Mouse (Mus musculus) hindbrain, embryonic 11.5 days (tissue): ENCODE data around the gene Podn. TPM values are rescaled to one million over a fixed set of nuclear protein-coding genes. Genes with fewer than 3 reads are reported as not detected.

Experiments
- ATAC-seq: fragments of 200-750 bp; cut with Nextera tagmentation; 2 replicates; pipeline ENCODE4 v1.8.0; 2017; ENCODE audit warnings: mild to moderate bottlenecking, moderate TSS enrichment, moderate library complexity; ENCODE audit not compliant: low FRiP score
- DNase-seq: peaks from one replicate; pipeline ENCODE4 v3.0.0-alpha.2; 2015; ENCODE audit warnings: low spot score
- H3K27ac ChIP-seq: fragments of 300-500 bp; sonication (generic); 2 replicates; pipeline ENCODE4 v1.5.1; 2014; ENCODE audit warnings: mild to moderate bottlenecking, low read depth, low read length
- H3K27me3 ChIP-seq: fragments of 300-500 bp; sonication (generic); 2 replicates; pipeline ENCODE4 v1.6.1; 2014; ENCODE audit warnings: mild to moderate bottlenecking, low read length, moderate library complexity, mixed read lengths; ENCODE audit not compliant: control insufficient read depth, insufficient read depth
- H3K36me3 ChIP-seq: fragments of 300-500 bp; sonication (generic); 2 replicates; pipeline ENCODE4 v1.6.1; 2014; ENCODE audit warnings: mild to moderate bottlenecking, low read length, moderate library complexity, mixed read lengths; ENCODE audit not compliant: control insufficient read depth, insufficient read depth
- H3K4me1 ChIP-seq: fragments of 300-500 bp; sonication (generic); replicated peaks from 2 replicates; pipeline ENCODE4 v1.6.1; 2014; ENCODE audit warnings: low read length, mixed read lengths; ENCODE audit not compliant: control insufficient read depth, insufficient read depth
- H3K4me2 ChIP-seq: fragments of 300-500 bp; sonication (generic); replicated peaks from 2 replicates; pipeline ENCODE4 v1.6.1; 2014; ENCODE audit warnings: mild to moderate bottlenecking, low read depth, low read length
- H3K4me3 ChIP-seq: fragments of 300-500 bp; sonication (generic); 2 replicates; pipeline ENCODE4 v1.5.1; 2014; ENCODE audit warnings: low read depth, low read length
- H3K9ac ChIP-seq: fragments of 300-500 bp; sonication (generic); 2 replicates; pipeline ENCODE4 v1.6.1; 2014; ENCODE audit warnings: low read depth, low read length
- H3K9me3 ChIP-seq: fragments of 300-500 bp; sonication (generic); 2 replicates; pipeline ENCODE4 v1.6.1; 2016; ENCODE audit warnings: low read length; ENCODE audit not compliant: control insufficient read depth
- WGBS: fragments of 180-500 bp; shearing (Covaris S2); extraction: QIAGEN DNeasy Blood & Tissue Kit; methylation state at CpG from one replicate; pipeline ENCODE4 v1.1.7; 2014; 5-methylcytosine and 5-hydroxymethylcytosine counted together
- polyA plus RNA-seq: library from polyadenylated mRNA; unstranded; fragments of >200 nt; fragmentation: Nextera tagmentation; extraction: Ambion mirVana; gene quantifications from 2 replicates; pipeline ENCODE4 v1.2.1, GENCODE M21; 2014

The Podn gene
- polyA plus RNA-seq, 1 experiment from 2014 or later = 0.43 TPM

DNA sequence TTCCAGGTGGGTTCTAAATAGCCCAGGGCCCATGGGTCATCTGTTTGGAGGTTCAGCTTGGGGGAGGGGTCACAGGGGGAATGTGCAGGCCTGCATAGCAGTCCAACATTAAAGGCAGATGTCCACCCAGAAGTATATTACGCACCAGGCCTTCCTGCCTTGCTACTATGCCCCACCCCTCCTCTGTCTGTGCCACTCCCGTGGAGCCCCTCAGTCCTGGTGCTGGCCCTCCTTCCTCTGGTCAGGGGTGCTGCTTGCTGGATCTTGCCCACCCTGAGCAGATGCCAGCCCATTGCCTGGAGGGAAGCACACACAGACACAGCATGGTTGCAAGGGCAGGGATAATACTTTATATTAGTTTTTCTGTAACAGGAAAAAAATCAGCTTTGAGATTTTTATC lies 81.8 kb downstream of the Podn start:
- no peak for DNase-seq
- WGBS = 73% methylated on average over 2 of the region's 2 CpGs
- Histone ChIP-seq H3K4me1 (no peaks in the 10 kb centered on the region), H3K4me2 (no peak overlapping the region), H3K36me3 (no peaks in the 10 kb centered on the region), H3K4me3 (no peak overlapping the region), H3K9me3 (no peaks in the 10 kb centered on the region), H3K27me3 (no peaks in the 10 kb centered on the region), H3K9ac (no peak overlapping the region), H3K27ac (no peak overlapping the region)
- ATAC-seq = no peak

DNA sequence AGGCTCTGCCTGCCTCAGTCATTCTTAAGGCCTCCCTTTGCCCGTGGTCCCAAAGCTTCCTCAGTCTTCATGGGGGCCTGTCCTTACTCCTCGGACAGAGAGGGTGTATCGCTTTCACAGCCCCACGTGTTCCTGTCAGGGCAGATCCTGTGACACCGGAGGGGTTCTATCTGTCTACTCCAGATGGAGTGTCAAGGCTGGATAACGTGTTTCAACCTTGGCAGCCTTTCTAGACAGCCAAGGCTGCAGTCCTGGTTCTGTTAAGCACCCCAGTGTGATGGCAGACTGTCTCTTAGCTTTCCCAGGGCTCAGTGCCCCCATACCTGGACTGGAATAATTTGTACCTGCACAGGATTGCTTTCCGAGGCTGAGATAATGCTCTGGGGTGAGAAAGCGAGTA lies 87.7 kb downstream of the Podn start:
- no peak for DNase-seq
- H3K36me3 ChIP-seq = no peaks in the 10 kb centered on the region
- H3K4me1 ChIP-seq = no peaks in the 10 kb centered on the region
- H3K4me2 ChIP-seq = no peak overlapping the region
- H3K27me3 ChIP-seq = no peaks in the 10 kb centered on the region
- H3K9ac ChIP-seq = no peak overlapping the region
- H3K27ac ChIP-seq = no peak overlapping the region
- WGBS = 85% methylated on average over 8 of the region's 8 CpGs
- no peaks in the 10 kb centered on the region for H3K9me3 ChIP-seq
- H3K4me3 ChIP-seq = no peak overlapping the region
- no peak for ATAC-seq

DNA sequence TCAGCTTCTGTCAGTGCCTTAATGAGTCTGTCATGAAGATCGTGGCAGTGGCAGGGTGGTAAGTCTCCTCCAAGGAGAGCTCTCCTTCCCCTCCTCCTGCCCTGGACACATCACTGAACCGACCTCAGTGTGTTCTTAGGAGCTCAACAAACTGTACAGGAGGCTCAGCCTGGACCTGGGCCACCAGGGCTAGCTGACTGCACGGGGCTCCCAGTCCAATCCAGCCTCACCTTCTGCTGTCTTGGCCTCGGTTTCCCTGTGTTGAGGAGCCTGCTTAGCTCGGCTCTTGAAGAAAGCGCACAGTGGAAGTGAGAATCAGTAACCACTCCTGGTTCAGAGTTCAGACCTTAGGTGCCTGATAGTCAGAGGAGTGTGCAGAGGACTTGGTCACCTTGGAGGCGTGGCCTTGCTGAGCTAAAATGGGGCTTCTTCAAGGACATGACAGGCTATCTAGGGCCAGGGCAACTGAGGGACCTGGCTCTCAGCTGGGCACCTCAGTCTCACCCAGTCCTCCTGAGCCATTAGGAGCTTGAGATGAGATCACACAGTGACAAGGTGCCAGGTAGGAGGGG lies 88.6 kb downstream of the Podn start:
- H3K27ac ChIP-seq = no peak overlapping the region
- no peak overlapping the region for H3K4me3 ChIP-seq
- ATAC-seq (no peak), DNase-seq (no peak)
- WGBS = 84% methylated on average over 7 of the region's 7 CpGs
- H3K9ac ChIP-seq = no peak overlapping the region
- no peaks in the 10 kb centered on the region for H3K9me3 ChIP-seq
- no peak overlapping the region for H3K4me2 ChIP-seq
- H3K36me3 ChIP-seq = no peaks in the 10 kb centered on the region
- H3K4me1 ChIP-seq = no peaks in the 10 kb centered on the region
- no peaks in the 10 kb centered on the region for H3K27me3 ChIP-seq

DNA sequence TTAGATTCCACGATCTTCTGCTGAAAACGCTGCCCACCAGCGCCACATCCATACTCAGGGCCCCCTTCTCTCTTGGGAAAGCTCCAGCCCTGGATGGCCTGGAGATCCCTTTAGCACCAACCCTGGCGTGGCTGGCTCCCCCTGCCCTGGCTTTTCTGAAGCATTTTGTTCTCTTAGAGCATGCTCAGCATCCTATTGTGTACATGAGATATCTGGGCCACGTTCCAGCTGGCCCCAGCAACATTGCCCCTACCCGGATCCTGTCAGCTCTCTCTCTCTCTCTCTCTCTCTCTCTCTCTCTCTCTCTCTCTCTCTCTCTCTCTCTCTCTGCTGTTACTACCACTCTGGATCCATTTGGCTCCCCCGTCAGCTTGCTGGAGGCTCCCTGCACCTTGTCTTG lies 90.9 kb downstream of the Podn start:
- Histone ChIP-seq H3K9me3 (no peaks in the 10 kb centered on the region), H3K36me3 (no peaks in the 10 kb centered on the region), H3K4me1 (no peaks in the 10 kb centered on the region), H3K4me3 (no peak overlapping the region), H3K4me2 (no peak overlapping the region), H3K27me3 (no peaks in the 10 kb centered on the region), H3K27ac (no peak overlapping the region), H3K9ac (no peak overlapping the region)
- no peak for ATAC-seq
- DNase-seq = no peak
- WGBS = 76% methylated on average over 7 of the region's 7 CpGs

DNA sequence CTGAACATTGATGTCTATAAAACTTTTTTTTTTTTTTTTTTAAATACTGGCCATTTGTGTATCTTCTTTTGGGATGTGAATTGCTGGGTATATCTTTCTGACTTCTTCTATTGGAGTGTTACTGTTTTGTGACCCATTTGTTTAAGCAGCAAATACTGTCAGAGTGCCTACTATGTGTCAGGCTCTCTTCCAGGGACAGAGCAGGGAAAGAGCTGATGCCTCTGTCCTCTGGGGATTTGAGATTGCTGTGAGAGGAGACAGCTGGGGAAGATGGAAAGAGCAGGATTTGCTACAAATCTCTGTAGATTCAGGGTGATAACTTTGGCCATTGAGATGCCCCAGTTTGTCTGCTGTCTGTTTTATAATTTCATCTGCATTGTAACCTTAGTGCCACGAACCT lies 96.9 kb downstream of the Podn start:
- H3K27me3 ChIP-seq = no peaks in the 10 kb centered on the region
- no peaks in the 10 kb centered on the region for H3K9me3 ChIP-seq
- no peaks in the 10 kb centered on the region for H3K36me3 ChIP-seq
- WGBS = 93% methylated on average over 1 of the region's 1 CpGs
- no peak overlapping the region for H3K27ac ChIP-seq
- H3K9ac ChIP-seq = no peak overlapping the region
- DNase-seq = no peak
- no peak overlapping the region for H3K4me3 ChIP-seq
- no peaks in the 10 kb centered on the region for H3K4me1 ChIP-seq
- no peak for ATAC-seq
- no peak overlapping the region for H3K4me2 ChIP-seq

DNA sequence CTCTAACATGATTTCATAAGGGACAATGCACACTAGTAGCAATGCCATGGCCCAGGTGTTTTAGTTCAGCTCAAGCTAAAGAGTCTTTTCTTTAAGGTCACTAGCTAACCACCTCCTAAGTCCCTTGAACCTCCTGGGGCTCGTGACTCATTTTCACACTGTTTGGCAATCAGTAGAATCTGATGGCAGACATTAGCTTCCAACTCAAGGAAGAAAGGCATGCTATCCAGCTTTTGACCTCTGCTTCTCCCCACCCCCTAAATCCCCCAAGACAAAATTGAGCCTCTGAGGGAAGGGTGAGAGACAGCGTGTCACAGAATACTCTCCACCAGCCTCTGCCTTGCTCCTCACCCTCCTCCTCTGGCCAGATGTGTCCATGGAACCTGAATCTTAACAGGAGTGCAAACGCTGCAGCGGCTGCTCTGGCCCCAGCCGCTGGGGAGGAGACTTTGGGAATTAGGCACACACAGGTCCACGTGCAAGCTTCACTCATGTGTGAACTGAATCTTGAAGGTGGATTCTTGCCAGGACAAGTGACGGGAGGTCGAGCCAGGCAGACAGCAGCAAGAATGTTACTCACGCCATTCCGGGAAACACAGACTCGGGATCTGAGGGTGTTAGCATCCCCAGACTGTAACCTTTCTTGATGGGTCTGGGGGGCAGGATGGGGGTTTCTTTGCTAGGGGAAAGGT lies 97.5 kb downstream of the Podn start:
- DNase-seq (no peak), ATAC-seq (no peak)
- WGBS = 48% methylated on average over 11 of the region's 11 CpGs
- no peaks in the 10 kb centered on the region for H3K36me3 ChIP-seq
- H3K27me3 ChIP-seq = no peaks in the 10 kb centered on the region
- no peaks in the 10 kb centered on the region for H3K9me3 ChIP-seq
- H3K4me3 ChIP-seq = no peak overlapping the region
- no peak overlapping the region for H3K4me2 ChIP-seq
- H3K4me1 ChIP-seq = no peaks in the 10 kb centered on the region
- H3K27ac ChIP-seq = no peak overlapping the region
- H3K9ac ChIP-seq = no peak overlapping the region

DNA sequence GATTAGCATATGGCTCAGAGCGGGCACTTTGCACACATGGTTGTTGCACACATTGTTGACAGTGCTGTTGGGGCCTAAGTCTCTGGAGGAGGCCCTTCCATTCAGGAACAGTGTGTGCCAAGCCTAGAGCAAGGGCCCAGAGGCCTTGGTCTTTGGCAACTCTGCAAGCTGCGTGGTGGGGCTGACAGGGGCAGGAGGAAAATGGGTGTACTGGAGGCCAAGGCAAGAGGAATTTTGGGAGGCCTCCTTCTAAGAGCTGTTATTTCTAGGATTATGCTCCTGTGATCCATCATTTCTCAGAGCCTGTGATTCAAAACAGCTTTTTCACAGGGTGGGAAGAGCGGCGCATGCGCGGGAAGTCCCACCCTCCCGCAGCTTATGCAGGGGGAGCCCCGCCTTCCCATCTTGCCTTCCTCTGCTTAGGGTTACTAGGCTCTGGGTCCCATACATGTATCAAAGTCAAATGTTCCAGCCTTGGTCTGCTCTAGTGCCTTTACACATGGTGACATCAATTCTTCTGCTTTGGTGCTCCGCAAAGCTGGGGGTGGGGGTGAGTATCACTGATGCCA lies 99.7 kb downstream of the Podn start:
- Histone ChIP-seq H3K9ac (no peak overlapping the region), H3K9me3 (no peaks in the 10 kb centered on the region), H3K4me3 (no peak overlapping the region), H3K4me1 (no peaks in the 10 kb centered on the region), H3K36me3 (no peaks in the 10 kb centered on the region), H3K27ac (no peak overlapping the region), H3K4me2 (no peak overlapping the region), H3K27me3 (no peaks in the 10 kb centered on the region)
- no peak for DNase-seq
- no peak for ATAC-seq
- 88% methylated on average over 9 of the region's 9 CpGs for WGBS

DNA sequence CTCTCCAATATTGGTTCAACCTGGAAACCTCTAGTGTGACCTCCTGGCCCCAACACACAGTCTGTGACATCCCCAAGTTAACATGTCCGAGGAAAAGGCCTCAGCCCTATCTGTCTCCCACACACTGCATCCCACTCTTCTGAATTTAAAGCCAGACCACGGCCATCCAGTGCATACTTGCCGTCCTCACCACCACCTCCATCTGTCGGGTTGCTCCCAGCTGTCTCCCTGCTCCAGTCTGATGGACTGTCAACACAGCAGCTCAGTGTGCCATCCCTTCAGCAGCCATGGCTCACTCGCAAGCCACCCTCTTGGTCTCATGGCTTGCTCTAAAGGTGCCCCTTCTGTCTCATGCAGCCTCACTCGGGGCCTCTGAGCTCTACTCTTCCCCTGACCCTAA lies 100.5 kb downstream of the Podn start:
- Histone ChIP-seq H3K36me3 (no peaks in the 10 kb centered on the region), H3K4me2 (no peak overlapping the region), H3K4me1 (no peaks in the 10 kb centered on the region), H3K9me3 (no peaks in the 10 kb centered on the region), H3K27ac (no peak overlapping the region), H3K27me3 (no peaks in the 10 kb centered on the region), H3K9ac (no peak overlapping the region), H3K4me3 (no peak overlapping the region)
- 84% methylated on average over 6 of the region's 6 CpGs for WGBS
- DNase-seq = no peak
- ATAC-seq = no peak

DNA sequence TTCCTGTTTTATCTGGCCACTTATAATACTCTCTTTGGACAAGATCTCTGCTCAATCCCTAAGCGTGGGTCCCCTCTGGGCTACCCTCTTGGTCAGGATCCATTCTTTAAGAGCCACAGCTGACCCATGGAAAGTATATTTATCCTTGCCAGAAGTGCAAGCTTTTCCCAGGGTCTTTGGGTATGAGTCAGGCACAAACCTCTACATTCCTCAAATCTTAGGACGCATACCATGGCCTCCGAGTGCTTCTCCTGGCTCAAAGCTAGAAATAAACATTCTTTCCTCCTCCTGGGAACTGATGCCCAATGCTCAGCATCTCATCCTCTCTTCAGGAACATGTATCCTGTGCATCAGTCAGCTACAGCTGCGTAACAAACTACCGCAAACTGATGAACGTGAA lies 101.2 kb downstream of the Podn start:
- H3K27me3 ChIP-seq = no peaks in the 10 kb centered on the region
- no peak for DNase-seq
- H3K4me1 ChIP-seq = no peaks in the 10 kb centered on the region
- H3K9me3 ChIP-seq = no peaks in the 10 kb centered on the region
- no peaks in the 10 kb centered on the region for H3K36me3 ChIP-seq
- ATAC-seq = no peak
- H3K27ac ChIP-seq = no peak overlapping the region
- no peak overlapping the region for H3K4me3 ChIP-seq
- no peak overlapping the region for H3K9ac ChIP-seq
- H3K4me2 ChIP-seq = no peak overlapping the region
- 88% methylated on average over 6 of the region's 6 CpGs for WGBS
